Mouse (Mus musculus) hindbrain, embryonic 13.5 days (tissue): ENCODE results near the gene Mpdu1. TPM values are rescaled to one million over a fixed set of nuclear protein-coding genes. Genes with fewer than 3 reads are reported as not detected.
"Not testable (repeated sequence)": the region's sequence is repeated elsewhere in the genome, so short reads cannot be mapped to it uniquely, and the experiment has no call there.

ENCODE experiments used
- ATAC-seq: fragments of 200-750 bp; cut with Nextera tagmentation; 2 replicates; pipeline ENCODE4 v1.8.0; 2017; ENCODE audit warnings: moderate TSS enrichment; ENCODE audit not compliant: low FRiP score
- H3K27ac ChIP-seq: fragments of 300-500 bp; sonication (generic); 2 replicates; pipeline ENCODE4 v1.5.1; 2015; ENCODE audit warnings: inconsistent platforms, mild to moderate bottlenecking, moderate library complexity
- H3K27me3 ChIP-seq: fragments of 300-500 bp; sonication (generic); 2 replicates; pipeline ENCODE4 v1.6.1; 2015; ENCODE audit warnings: mild to moderate bottlenecking, inconsistent platforms
- H3K36me3 ChIP-seq: fragments of 300-500 bp; sonication (generic); 2 replicates; pipeline ENCODE4 v1.6.1; 2015; ENCODE audit warnings: mild to moderate bottlenecking, inconsistent platforms
- H3K4me1 ChIP-seq: fragments of 300-500 bp; sonication (generic); replicated peaks from 2 replicates; pipeline ENCODE4 v1.6.1; 2015; ENCODE audit warnings: inconsistent platforms
- H3K4me2 ChIP-seq: fragments of 300-500 bp; sonication (generic); 2 replicates; pipeline ENCODE4 v1.6.1; 2015; ENCODE audit warnings: inconsistent platforms, mild to moderate bottlenecking, moderate library complexity
- H3K4me3 ChIP-seq: fragments of 300-500 bp; sonication (generic); 2 replicates; pipeline ENCODE4 v1.5.1; 2015; ENCODE audit warnings: mild to moderate bottlenecking, inconsistent platforms
- H3K9ac ChIP-seq: fragments of 300-500 bp; sonication (generic); 2 replicates; pipeline ENCODE4 v1.6.1; 2015; ENCODE audit warnings: mild to moderate bottlenecking, inconsistent platforms
- H3K9me3 ChIP-seq: fragments of 300-500 bp; sonication (generic); 2 replicates; pipeline ENCODE4 v1.6.1; 2016; ENCODE audit warnings: inconsistent platforms
- WGBS: fragments of 180-500 bp; shearing (Covaris S2); methylation state at CpG from one replicate; pipeline ENCODE4 v1.1.7; 2015; 5-methylcytosine and 5-hydroxymethylcytosine counted together
- polyA plus RNA-seq: library from polyadenylated mRNA; unstranded; fragments of >200 nt; fragmentation: Nextera tagmentation; extraction: Ambion mirVana; gene quantifications from 2 replicates; pipeline ENCODE4 v1.2.1, GENCODE M21; 2015

Mpdu1 gene
- polyA plus RNA-seq, 1 experiment from 2014 or later = 95.0 TPM

DNA sequence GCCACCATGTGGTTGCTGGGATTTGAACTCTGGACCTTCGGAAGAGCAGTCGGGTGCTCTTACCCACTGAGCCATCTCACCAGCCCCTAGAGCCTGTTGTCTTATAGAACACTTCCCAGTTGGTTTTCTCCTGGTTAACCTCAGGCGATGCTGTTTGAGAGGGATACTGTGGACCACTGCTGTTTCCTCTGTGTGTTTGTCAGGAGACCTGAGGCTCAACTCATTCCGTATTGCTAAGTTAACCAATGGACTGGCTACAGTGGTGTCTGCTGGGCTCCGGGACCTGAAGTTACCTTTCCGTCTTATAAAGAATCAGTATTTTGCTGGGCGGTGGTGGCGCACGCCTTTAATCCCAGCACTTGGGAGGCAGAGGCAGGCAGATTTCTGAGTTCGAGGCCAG is 40.4 kb upstream of the Mpdu1 start:
- not testable (repeated sequence) for H3K27ac ChIP-seq, H3K27me3 ChIP-seq, H3K9me3 ChIP-seq, ATAC-seq, H3K36me3 ChIP-seq, H3K9ac ChIP-seq, H3K4me3 ChIP-seq, H3K4me1 ChIP-seq, H3K4me2 ChIP-seq
- WGBS = 95% methylated on average over 10 of the region's 10 CpGs

DNA sequence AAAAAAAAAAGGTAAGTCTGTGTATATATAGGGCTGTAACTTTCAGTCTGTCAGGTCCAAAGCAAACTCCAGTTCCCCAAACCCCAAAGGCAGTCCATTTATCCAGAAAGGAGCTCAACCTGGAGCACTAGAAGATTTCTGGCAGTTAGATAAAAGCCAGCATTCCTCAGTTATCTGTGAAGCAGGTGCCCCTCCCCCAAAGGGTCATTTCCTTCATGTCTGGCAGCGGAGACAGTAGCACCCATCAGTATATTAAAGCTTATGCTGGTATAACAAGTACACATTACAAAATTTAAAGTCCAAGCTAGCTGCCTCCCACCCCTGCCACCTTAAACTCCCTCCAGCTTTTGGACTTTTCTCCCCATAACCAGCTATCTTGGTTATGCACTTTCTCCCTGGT is 37.2 kb upstream of the Mpdu1 start:
- H3K27ac ChIP-seq = no peak overlapping the region
- no peaks in the 10 kb centered on the region for H3K9me3 ChIP-seq
- no peaks in the 10 kb centered on the region for H3K36me3 ChIP-seq
- no peak for ATAC-seq
- no peak overlapping the region for H3K4me2 ChIP-seq
- peaks cover 4% of the 10 kb centered on the region; the same call in 1 of the 2 replicates for H3K27me3 ChIP-seq
- WGBS = 79% methylated on average over 1 of the region's 1 CpGs
- H3K9ac ChIP-seq = no peak overlapping the region
- peaks cover 11% of the 10 kb centered on the region for H3K4me1 ChIP-seq
- H3K4me3 ChIP-seq = no peak overlapping the region

DNA sequence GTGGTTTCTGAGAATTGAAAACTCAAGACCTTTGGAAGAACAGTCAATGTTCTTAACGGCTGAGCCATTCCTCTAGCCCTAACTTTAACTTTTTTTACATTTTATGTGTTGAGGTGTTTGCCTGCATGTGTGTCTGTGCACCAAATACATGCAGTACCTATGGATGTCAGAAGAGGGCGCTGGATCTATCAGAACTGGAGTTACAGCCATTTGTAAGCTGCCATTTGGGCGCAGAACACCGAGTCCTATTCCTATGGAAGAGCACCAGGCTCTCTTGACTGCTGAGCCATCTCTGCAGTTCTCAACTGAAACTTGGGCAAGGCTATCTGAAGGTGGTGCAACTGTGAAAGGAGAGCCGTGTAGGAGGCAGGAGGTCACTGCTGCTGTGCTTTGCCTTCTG is 36.1 kb upstream of the Mpdu1 start:
- WGBS = 67% methylated on average over 5 of the region's 5 CpGs
- Histone ChIP-seq H3K27me3 (peaks cover 4% of the 10 kb centered on the region; the same call in 1 of the 2 replicates), H3K9ac (no peak overlapping the region), H3K36me3 (no peaks in the 10 kb centered on the region), H3K9me3 (no peaks in the 10 kb centered on the region), H3K4me3 (no peak overlapping the region), H3K4me1 (peaks cover 11% of the 10 kb centered on the region), H3K4me2 (no peak overlapping the region), H3K27ac (no peak overlapping the region)
- ATAC-seq = no peak

DNA sequence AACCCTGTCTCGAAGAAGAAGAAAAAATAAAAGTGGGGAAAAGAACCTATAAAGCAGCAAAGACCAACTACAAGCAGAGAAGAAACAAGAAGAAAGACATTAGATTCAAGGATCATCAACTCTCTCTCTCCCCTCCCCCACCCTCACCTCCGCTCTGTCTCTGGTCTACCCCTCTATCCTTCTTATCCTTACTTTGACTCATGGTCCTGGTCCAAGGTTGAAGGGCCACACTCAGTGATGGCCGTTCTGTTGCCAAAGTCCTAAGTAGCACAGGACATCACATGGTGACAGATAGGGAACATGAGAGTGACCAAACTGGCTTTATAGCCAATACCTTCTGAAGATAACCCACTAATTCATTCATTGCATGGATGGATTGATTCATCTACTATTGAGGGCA is 35.0 kb upstream of the Mpdu1 start:
- Histone ChIP-seq H3K9me3 (no peaks in the 10 kb centered on the region), H3K9ac (no peak overlapping the region), H3K27ac (no peak overlapping the region), H3K36me3 (no peaks in the 10 kb centered on the region), H3K27me3 (peaks cover 4% of the 10 kb centered on the region; the same call in 1 of the 2 replicates), H3K4me3 (no peak overlapping the region), H3K4me1 (peaks cover 11% of the 10 kb centered on the region), H3K4me2 (no peak overlapping the region)
- 96% methylated on average over 3 of the region's 3 CpGs for WGBS
- no peak for ATAC-seq

DNA sequence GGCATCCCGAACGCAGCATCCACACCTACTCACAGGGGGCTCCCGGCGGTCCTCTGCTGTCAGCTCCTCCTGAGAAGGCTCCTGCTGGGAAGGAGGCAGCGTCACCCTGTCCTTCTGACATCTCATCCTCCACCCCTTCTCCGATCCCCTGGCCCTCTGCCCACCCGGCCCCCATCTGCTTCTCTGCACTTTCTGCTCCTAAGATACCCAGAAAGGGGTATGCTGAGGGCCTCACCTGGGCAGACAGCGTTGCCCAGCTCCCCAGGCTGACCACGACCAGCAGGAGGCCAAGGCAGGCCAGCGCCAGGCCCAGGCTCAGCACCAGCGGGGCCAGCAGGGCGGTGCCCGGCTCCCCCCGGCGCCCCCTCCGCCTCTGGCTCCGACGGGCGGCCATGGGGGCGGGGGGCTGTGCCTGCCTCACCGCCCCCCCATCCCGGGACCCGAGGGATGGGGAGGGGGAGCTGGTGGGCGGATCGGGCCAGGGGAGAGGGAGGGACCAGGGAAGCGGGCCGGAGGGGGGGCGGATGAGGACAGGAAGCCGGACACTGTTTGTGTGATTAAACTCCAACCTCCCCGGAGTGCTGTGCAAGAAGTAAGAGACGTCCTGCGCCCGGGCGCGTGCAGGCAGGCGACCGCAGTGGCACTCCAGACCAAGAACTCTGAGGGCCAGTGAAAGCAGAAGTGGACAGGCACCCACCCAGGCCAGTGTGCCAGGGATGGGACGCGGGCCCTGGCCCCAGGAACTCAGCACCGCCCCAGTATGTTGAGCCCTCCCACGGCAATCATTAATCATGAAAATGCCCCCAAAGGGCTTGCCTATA is 33.1 kb upstream of the Mpdu1 start, which contains the start of the genes Tnfsf12 and Tnfsfm13:
Gene Tnfsf12 (minus strand): TSS at position 489 of the 821 bp plus-strand sequence.
Gene Tnfsfm13 (minus strand): TSS at position 738 of the 821 bp plus-strand sequence.
- H3K27ac ChIP-seq = peak within 1 kb of the TSS; percentile 52; the same call in 1 of the 2 replicates
- H3K27me3 ChIP-seq = no peaks in the 10 kb centered on the region
- no peaks in the 10 kb centered on the region for H3K36me3 ChIP-seq
- H3K9ac ChIP-seq = peak within 1 kb of the TSS; percentile 84
- peak within 1 kb of the TSS; percentile 84 for H3K4me2 ChIP-seq
- 0 out of 2 replicates have a peak, but pooled peaks have one; percentile 28 for ATAC-seq
- peak within 1 kb of the TSS; percentile 49 for H3K4me3 ChIP-seq
- no peaks in the 10 kb centered on the region for H3K9me3 ChIP-seq
- 2% methylated on average over 25 of the region's 41 CpGs for WGBS
- H3K4me1 ChIP-seq = peaks cover 11% of the 10 kb centered on the region

DNA sequence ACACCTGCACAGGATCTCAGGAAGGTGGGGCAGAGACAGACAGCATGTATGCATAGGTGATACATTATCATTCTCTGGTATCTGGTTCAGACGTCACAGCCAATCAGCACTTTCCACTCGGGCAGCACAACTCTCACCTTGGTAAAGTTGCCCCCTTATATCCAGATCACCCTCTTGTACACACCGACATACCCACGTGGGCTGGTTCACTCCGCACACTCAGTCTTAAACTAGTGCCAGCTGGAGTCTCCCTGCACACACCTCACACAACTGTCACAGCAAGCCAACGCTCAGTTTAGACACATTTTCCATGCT is 32.6 kb upstream of the Mpdu1 start:
- Histone ChIP-seq H3K4me1 (peaks cover 11% of the 10 kb centered on the region), H3K9ac (peak overlapping the region; percentile 84), H3K4me2 (peak overlapping the region; percentile 84), H3K27ac (no peak overlapping the region), H3K9me3 (no peaks in the 10 kb centered on the region), H3K36me3 (no peaks in the 10 kb centered on the region), H3K27me3 (no peaks in the 10 kb centered on the region), H3K4me3 (peak overlapping the region; percentile 49)
- no peak for ATAC-seq
- WGBS = 28% methylated on average over 6 of the region's 6 CpGs

DNA sequence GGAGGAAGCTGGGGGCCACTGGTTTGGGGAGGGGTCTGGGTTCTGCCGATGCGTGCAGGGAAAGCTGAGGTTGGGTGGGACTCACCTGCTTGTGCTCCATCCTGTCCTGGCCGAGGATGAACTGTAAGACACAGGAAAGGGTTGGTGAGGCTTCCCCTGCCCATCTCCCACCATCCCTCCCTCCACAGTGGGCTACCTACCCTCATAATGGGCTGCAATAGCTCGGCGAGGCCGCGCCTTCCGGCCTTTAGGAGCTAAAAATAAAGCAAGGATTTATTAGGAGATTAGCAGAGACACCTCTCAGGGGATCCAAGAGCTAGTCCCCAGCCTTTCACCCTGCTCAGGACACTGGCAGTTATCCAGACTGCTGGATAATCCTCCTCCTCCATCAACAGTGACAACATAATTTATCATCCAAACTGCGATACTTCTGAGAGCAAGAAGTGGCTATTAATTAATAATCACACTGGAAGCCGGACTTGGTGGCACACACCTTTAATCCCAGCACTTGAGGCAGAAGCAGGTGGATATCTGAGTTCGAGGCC is 31.1 kb upstream of the Mpdu1 start:
- H3K27ac ChIP-seq = no peak overlapping the region

DNA sequence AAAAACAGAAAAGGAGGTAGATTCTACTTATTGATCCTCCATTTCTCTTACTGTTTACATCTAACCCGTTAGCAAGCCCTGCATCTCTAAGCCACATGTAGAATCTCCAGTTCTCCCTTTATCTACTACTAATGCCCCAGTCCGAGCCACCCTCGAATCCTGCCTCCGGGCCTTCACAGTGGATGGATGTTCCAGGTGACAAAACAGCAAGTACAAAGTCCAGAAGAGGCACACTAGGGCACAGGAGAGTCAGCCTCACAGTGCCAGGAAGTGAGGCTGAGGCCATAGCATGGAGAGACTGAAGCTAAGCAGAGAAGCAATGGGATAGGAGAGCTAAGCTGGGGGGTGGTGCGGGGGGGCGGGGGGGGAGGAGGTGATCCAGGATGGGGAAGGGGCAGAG is 30.4 kb upstream of the Mpdu1 start:
- WGBS = 90% methylated on average over 6 of the region's 6 CpGs
- H3K4me2 ChIP-seq = no peak overlapping the region
- no peak overlapping the region for H3K9ac ChIP-seq
- H3K36me3 ChIP-seq = no peaks in the 10 kb centered on the region
- H3K4me1 ChIP-seq = peaks cover 11% of the 10 kb centered on the region
- ATAC-seq = no peak
- H3K4me3 ChIP-seq = no peak overlapping the region
- no peaks in the 10 kb centered on the region for H3K27me3 ChIP-seq
- H3K9me3 ChIP-seq = no peaks in the 10 kb centered on the region
- no peak overlapping the region for H3K27ac ChIP-seq

More for the DNA sequence above, 31.1 kb upstream of the Mpdu1 start:
- H3K9me3 ChIP-seq = no peaks in the 10 kb centered on the region
- no peak overlapping the region for H3K4me2 ChIP-seq
- no peak for ATAC-seq
- 74% methylated on average over 11 of the region's 11 CpGs for WGBS
- H3K27me3 ChIP-seq = no peaks in the 10 kb centered on the region
- no peaks in the 10 kb centered on the region for H3K36me3 ChIP-seq
- no peak overlapping the region for H3K9ac ChIP-seq
- no peak overlapping the region for H3K4me3 ChIP-seq
- peaks cover 11% of the 10 kb centered on the region for H3K4me1 ChIP-seq

DNA sequence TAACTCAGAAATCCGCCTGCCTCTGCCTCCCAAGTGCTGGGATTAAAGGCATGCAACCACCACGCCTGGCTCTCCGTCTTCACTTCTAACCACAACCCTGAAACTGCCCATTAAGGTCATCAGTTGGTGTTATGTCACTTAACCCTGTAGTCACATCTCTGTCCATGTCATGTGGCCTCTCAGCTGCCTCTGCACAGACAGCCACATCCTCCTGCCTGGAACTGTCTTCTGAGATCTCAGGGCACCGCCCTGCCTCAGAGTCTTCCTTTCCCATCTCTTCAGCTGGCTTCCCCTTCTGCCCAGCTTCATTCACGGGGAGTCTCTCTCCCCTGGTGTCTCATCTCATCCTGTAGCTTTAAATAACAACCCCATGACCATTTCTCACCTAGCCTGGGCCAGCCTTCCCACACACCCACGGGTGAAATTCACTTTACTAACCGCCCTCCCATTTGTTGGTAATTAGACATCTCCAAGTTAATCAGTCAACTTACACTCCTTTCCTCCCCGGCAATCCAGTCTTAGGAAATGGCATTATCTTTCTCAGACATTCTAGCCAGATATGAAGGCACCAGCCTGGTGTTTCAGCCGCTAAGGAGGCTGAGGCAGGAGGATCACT is 29.9 kb upstream of the Mpdu1 start:
- no peak for ATAC-seq
- no peak overlapping the region for H3K4me3 ChIP-seq

DNA sequence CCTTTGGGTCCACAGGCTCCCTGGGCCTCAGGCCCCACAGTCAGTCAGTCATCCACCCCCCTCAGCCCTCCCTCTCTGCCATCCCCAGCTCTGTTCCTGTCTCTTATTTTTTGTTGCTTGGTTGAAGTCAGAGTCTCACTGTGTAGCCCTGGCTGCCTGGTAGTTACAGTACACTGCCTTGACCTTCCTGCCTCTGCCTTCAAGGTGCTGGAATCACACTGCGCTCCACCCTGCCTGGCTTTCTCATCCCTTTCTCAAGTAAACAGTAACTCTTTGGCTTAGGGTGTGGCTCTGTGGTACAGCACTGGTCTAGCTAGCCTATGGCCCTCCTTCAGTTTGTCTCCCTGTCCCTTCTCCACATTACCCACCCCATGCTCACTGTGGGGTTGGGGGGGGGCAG is 27.4 kb upstream of the Mpdu1 start:
- no peak for ATAC-seq

More for the DNA sequence above, 29.9 kb upstream of the Mpdu1 start:
- no peak overlapping the region for H3K4me2 ChIP-seq
- peaks cover under 1% of the 10 kb centered on the region; the same call in 1 of the 2 replicates for H3K27me3 ChIP-seq
- H3K36me3 ChIP-seq = no peaks in the 10 kb centered on the region
- WGBS = 83% methylated on average over 9 of the region's 9 CpGs
- H3K9me3 ChIP-seq = no peaks in the 10 kb centered on the region
- H3K27ac ChIP-seq = no peak overlapping the region
- no peak overlapping the region for H3K9ac ChIP-seq
- peaks cover 11% of the 10 kb centered on the region for H3K4me1 ChIP-seq

DNA sequence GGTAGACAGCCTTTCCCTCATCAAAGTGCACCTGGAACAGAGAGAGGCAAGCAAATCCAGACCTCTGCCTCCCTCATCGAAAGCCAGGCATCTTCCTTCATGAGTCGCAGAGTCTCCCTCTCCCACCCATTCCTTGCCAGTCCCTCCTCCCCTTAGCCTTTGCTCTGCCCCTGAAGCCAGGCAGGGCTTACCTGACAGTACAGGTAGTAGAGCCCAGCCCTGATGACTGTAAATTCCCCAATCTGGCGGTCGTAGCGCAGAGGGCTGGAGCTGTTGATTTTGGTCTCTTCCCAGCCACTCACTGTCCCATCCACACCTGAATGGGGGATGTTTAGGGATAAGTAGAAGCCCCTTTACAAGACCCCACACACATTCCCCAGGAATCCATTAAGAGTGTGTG is 24.6 kb upstream of the Mpdu1 start:
- H3K27me3 ChIP-seq = peaks cover 13% of the 10 kb centered on the region; the same call in 1 of the 2 replicates
- H3K4me1 ChIP-seq = peaks cover 31% of the 10 kb centered on the region
- H3K9ac ChIP-seq = 0 out of 2 replicates have a peak overlapping the region, but pooled peaks have one; percentile 10
- H3K4me2 ChIP-seq = no peak overlapping the region
- no peak overlapping the region for H3K27ac ChIP-seq
- ATAC-seq = no peak
- no peaks in the 10 kb centered on the region for H3K36me3 ChIP-seq
- H3K4me3 ChIP-seq = no peak overlapping the region
- no peaks in the 10 kb centered on the region for H3K9me3 ChIP-seq
- WGBS = 58% methylated on average over 5 of the region's 5 CpGs

More for the DNA sequence above, 27.4 kb upstream of the Mpdu1 start:
- no peaks in the 10 kb centered on the region for H3K36me3 ChIP-seq
- no peaks in the 10 kb centered on the region for H3K9me3 ChIP-seq
- H3K4me2 ChIP-seq = no peak overlapping the region
- H3K9ac ChIP-seq = no peak overlapping the region
- WGBS = 100% methylated on average over 1 of the region's 1 CpGs
- no peak overlapping the region for H3K4me3 ChIP-seq
- H3K4me1 ChIP-seq = peaks cover 14% of the 10 kb centered on the region; the same call in 1 of the 2 replicates
- H3K27ac ChIP-seq = no peak overlapping the region
- peaks cover 13% of the 10 kb centered on the region; the same call in 1 of the 2 replicates for H3K27me3 ChIP-seq

DNA sequence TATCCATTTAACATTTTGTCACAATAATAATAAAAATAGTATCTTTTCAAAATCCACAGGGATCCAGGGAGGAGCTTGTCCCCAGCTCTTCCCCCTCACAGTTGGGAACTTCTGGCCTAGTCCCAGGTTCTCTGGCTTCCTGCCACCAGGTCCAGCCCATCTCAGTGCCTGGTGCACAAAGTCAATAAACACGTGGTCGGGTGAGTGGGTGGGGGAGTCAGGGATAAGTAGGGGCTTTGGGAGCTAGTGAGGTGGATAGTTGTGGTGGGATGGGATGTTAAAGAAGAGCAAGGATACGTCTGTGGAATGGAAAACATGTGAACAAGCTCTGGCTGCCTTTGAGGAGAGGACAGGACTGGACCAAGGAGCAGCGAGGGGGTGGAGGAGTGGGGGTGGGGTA is 23.9 kb upstream of the Mpdu1 start:
- Histone ChIP-seq H3K36me3 (no peaks in the 10 kb centered on the region), H3K9me3 (no peaks in the 10 kb centered on the region), H3K4me1 (peaks cover 31% of the 10 kb centered on the region), H3K4me3 (no peak overlapping the region), H3K27me3 (peaks cover 13% of the 10 kb centered on the region; the same call in 1 of the 2 replicates), H3K9ac (0 out of 2 replicates have a peak overlapping the region, but pooled peaks have one; percentile 10), H3K27ac (no peak overlapping the region), H3K4me2 (no peak overlapping the region)
- WGBS = 13% methylated on average over 4 of the region's 4 CpGs
- ATAC-seq = no peak
